Mouse (Mus musculus) ZHBTc4 (cell line): Measurements from ENCODE around the gene Ndufaf8.

Experiments
- DNase-seq: peaks from one replicate; pipeline ENCODE4 v3.0.0-alpha.2; 2011; ENCODE audit warnings: low read depth, low spot score

Gene Ndufaf8

DNA sequence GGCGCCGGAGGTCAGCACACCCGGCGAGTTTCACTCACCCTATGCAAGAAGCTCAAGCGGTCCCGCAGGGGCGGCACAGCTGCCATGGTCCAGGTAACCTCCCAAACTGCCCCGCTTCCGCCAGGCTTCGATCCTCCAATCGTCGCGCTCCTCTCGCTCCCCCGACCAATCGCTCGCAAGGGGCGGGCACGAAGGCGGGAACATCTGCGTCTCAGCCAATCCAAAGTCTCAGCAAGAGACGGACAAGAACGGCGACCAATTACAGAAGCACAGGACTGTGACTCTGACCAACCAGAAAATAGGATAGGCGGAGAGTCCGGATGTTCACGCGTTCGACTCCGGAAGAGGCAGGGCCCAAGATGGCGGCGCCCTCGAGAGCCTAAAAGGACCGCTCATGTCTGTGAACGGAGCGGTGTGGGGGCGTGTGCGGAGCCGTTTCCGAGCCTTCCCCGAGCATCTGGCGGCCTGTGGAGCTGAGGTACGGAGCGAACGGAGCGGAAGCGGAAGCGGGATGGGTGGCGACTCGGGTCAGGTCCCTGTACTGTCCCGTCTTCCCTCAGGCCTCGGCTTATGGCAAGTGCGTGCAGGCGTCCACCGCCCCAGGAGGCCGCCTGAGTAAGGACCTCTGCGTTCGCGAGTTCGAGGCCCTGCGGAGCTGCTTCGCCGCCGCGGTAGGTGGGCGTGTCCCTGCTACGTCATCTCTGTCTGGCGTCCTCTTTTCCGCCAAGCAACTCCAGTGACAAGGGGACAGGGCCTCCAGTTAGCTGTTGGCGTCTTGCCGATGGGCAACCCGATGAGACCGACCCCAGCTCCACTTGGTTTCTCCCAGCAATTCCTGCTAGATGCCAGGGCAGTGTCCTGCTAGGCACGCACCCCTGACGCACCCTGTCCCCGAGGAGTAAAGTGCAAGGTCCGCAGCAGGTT, at the start of gene Ndufaf8, which contains the start of gene Tepsin:
TSS of gene Ndufaf8 (plus strand) at position 341 of the 924 bp plus-strand sequence.
TSS of gene Tepsin (minus strand) at position 144 of the 924 bp plus-strand sequence.
- peak; percentile 99 for DNase-seq

DNA sequence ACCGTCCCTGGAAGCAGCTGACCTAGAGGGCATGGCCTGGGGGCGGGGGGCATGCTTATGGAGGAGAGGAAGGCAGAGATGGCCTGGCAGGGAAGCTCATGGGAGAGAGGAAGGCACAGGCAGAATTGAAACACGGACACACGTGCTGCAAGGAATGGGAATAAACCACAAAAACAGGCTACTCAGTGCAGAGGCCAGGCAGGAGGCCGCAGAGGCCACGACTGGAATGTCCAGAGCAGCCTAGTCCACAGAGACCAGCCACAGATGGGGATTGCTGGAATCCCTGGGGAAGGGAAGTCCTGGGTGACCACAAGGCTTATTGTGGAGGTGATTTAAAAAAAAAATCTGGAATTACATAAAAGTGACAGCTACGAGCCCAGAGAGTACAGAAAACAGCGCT, 49.7 kb upstream of the Ndufaf8 start:
- no peak for DNase-seq

DNA sequence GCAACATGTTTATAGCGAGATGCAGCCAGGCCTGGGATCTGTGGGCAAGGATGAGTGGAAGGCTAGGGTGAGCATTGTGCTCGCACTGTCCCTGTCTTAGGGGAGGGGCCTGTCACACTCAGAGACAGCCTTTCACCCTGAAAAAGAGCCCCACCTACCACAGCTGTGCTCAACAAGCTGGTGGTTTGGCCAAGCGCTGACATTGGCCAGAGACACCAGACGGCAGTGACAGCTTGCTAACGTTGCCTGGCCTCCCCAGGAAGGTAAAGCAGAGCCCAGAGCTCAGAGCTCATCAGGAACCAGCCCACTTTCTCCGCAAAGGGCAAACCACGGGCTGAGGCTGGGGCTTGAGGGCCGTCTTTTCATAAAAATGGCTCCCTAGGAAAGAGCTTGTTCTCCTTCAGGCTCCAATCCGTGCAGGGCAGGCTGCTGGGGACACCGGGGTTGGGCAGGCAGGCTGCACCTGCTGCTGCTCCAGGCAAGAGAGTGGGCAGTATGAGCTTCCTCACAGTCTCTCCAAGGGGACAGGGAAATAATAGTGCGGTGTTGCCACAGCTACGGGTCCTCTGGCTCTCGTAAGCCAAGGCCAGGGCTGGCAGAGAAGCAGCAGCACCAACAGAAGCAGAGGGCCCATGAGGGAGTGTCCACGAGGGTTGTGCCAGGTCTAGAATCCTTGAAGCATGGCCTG, 47.5 kb upstream of the Ndufaf8 start:
- DNase-seq = peak; percentile 42

DNA sequence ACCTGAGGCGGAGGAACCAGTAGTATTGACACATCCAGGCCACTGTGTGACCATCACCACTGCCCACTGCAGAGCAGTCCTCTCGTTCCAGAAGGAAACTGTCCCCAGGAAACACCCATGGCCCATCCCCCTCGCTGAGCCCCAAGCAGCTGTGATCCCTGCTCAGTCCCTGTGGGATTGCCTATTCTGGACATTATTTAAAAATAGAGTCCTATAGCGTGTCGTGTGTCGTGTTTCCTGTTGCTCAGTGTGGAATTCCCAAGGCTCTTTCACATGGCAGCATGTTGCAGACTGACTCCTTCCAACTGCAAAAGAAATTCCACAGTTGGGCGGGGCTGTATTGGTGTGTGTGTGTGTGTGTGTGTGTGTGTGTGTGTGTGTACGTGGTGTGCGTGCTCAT, 46.5 kb upstream of the Ndufaf8 start:
- DNase-seq = no peak

DNA sequence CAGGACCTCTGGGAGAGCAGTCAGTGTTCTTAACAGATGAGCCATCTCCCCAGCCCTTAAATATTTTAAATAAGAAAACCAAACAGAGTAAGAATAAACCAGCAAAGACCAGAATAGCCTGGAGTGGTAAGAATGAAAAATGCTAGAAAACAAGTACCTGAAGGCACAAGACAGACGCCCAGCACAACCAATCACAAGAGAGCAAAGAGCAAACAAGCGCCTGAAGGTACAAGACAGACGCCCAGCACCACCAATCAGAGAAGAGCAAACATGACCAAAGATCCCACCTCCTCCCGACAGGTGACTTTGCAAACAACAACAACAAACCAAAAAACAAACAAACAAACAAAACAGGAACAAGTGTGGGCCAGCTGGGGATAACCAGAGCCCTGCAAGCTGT, 44.9 kb upstream of the Ndufaf8 start:
- DNase-seq = peak; percentile 52

DNA sequence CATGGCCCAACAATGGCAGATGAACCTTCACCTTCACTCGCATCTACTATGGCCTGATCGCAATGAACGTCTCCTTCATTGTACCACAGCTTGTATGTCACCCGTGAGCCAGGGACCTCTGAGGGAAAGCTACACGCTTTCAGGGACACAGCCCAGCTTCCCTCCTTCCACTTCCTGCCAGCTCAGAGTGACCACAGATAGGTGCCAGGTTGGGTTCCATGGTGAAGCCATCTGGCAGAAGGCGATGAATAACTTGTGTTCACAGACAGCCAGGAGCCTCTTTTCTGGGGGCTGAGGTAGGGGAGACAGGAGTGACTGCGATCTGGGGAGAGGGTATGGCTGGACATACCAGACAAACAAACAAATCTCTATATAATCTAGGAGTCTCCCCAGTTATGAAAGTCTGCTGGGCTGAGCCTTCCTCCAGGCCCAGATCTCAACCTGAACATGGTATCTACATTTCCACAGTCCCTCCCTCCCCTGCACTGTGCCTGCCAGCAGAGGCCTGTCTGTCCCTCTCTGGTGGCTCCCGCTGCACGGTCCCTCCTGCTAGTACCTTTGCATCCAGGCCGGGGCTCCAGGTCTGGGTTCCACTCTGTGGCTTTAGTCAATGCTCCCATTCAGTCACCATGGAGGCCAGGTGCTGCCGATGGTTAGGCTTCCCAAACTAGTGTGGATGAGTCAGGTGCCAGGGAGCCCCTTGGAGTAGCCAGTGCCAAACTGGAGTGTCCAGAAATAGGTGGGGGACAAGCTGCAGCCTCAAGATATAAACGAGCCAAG, 42.6 kb upstream of the Ndufaf8 start:
- no peak for DNase-seq

DNA sequence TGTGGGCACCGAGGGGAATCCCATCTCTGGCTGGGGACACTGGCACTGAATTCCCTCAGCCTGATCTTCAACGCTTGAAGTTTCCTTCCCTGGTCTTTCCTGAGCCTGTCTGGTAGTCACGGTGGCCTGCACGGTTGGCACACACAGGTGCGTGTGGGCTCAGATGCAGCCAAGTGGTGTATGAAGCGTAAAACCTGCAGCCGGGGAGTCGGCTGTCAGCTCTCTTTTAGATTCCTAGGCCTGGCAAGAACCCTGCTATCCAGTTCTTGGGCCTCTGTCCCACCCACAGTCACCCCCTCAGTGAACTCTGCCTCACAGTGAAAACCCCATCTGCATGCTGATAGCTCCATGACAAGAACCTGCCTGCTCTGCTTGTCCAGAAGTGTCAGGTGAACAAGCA, 38.1 kb upstream of the Ndufaf8 start:
- DNase-seq = no peak

DNA sequence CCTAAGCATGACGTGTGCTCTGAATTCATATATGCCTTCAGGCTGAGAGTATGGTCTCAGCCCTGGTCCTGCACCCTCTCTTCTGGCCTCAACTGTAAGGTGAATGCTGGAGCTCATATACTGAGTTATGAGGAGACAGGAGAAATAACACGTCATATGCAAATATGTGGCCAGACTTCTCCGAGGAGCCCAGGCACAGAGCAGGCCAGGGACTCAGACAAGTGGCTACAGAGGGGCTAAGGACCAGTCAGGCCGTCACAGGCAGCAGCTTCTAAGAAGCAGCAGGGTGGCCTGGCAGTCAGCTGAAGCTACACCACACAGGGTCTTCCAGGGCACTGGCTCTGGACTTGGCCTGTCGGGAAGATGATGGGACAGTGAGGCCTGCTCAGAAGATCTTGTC, 35.4 kb upstream of the Ndufaf8 start:
- no peak for DNase-seq

DNA sequence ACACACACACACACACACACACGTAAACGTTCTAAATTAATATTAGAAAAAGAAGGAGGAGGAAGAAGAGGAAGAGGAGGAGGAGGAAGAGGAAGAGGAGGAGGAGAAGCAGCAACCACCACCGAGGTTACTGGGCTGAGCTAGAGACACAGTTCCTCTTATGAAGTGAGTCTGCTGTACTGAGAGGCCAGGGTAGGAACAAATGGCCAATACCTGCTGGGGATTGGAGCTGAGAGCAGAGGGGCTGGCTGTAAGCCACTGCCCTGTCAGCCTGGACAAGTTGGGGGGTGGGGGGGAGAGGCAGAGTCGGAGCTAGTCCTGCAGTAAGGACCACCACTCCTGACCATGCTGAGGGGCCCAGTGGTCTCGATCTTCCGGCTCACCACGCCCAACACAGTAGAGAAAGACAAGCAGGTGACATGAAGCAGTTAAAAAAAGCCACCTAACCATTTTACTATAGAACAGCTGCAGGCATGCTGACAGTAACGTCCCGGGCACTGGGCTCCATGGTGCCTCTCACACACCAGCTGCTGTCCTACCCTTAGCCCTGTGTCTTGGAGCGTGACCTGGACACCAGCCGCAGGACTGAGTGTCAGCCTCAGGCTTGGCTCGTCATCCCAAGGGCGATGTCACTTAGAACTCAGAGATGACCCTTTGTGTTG, 34.6 kb upstream of the Ndufaf8 start:
- DNase-seq = no peak

DNA sequence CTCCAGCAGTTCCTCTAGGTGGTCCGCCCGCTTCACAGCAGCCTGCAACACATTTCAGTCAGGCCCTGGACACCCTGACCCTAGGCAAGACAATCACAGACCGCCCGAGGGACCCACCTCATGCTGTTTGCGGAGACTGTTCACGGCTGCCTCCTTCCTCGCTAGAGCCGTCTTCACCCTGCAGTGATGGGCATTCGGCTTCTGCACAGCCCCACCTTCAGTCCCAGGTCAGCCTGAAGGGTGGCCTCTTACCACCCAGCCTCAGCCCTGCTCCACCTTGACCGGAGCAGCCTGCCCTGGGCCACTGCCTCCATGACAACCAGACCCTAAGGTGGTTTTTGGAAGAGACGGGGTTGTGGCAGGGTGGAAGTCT, 34.1 kb upstream of the Ndufaf8 start:
- no peak for DNase-seq

DNA sequence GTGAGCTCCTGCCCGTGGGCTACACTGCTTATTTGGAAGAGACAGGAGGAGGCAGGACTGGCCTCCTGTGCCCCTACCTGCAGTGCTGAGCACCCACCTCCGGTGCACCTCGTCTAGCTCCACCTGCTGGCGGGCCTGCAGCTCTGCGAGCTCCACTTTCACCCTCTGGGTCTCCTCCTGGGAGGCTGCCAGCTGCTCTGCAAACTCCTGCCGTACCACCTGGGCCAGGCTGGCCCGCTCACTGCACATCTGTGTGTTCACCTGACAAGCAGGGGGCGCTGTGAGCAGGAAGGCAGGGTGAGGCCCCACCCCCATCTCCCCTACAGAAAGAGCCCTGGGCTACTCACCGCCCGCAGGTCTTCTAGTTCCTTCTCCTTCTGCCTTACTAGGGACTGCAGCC, 33.4 kb upstream of the Ndufaf8 start:
- DNase-seq = peak; percentile 95

DNA sequence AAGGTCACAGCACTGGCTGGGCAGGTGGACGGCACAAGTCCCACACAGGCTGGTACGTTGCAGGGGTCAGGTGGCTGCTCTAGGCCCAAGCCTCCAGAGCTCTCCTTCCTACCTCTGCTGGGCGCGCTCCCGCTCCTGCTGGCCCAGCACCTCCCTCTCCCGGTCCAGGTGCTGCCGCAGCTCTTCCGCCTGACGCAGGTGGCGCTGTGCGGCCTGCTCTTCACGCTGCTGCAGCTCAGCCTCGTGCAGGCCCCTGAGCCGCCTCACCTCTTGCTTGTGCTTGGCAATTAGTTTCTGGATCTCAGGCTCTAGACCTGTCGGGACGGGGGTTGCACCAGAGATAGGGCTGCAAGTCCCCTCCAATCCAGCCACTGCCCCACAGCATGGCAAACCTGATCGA, 30.9 kb upstream of the Ndufaf8 start:
- DNase-seq = peak; percentile 77

DNA sequence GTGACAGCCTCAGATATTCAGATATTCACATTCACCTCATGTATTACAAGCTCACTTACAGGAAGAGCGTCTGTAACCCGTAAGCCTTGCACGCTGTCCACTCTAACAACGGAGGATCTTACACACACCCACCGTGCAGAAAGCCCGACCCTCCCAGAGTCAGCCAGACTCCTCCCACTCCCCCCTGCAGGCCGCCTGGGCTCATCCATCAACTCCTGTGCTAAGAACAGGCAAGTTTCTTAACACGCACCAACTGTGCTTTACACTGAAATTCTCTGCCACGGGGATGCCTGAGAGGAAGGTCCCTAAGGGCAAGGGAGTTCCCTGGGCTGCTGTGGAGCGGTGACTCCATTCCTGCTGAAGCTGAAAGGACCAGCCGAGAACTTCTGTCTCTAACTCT, 29.5 kb upstream of the Ndufaf8 start:
- DNase-seq = no peak

DNA sequence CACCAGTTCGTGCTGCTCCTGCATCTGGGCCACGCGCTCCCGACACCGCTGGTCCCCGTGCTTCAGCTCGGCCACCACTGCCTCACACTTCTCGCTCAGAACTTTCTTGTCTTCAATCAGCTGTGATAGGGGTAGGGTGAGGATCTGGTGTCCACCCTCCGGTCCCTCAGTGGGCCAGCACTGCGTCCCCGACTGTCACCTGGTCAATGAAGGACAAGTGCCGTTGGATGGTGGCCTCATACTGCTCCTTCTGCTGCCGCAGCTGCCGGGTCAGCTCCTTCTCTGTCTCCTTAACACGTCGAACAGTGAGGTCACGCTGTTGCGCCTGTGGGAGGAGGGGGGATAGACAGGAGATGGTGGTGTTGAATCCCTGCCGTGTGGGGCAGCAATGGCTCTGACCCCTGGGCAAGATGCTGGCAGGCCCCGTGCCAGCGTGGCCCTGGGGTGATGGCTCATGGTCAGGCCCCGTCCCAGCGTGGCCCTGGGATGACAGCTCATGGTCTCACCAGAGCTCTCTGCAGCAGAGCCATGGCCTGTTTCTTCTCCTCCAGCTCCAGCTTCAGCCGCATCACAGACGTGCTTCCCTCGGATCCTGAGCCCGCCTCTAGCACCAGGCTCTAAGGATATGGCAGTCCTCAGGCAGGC, 28.3 kb upstream of the Ndufaf8 start:
- DNase-seq = no peak

DNA sequence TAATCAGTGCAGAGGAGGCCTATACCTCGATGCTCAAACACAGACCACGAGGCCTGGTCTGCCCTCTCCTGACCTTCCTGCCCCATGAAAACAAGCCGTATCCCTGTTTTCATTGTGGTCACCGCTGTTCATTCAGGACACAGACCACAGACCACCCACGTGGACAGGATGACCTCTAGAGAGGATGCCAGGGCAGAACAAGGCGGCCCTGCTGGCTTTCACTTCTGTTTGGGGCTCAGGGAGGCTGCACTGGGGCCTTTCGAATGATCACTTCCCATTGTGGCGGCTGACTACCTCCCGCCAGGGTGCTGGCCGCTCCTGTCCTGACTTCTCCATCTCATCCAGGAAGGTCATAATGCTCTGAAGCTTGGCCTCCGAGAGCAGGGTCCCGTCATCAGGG, 27.7 kb upstream of the Ndufaf8 start:
- DNase-seq = no peak

DNA sequence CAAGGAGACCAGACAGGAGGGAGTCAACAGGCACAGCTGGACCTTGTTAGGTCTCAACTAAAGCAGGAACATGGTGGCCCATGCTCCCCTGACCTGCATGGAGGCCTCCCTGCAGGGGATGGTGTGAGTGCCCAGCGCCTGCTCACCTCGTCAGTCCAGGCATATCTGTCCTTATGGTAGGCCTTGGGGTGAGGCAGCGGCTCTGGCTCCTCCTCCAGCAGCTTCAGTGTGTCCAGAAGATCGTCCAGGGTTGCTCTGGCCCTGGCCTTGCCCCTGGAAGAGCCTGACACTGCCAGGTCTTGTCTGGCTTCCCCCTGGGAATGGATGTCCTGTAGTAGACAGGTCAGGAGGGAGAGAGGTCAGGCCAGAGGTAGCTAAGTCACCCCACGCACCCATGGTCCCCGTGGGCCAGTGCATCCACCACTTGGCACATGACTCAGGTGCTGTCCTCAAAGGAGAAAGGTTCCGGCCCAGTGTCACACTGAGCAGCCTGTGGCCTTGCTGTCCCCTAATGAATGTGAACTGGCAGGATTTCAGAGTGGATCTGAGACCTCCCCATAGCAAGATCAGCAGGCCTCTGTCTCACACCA, 26.9 kb upstream of the Ndufaf8 start:
- DNase-seq = no peak

DNA sequence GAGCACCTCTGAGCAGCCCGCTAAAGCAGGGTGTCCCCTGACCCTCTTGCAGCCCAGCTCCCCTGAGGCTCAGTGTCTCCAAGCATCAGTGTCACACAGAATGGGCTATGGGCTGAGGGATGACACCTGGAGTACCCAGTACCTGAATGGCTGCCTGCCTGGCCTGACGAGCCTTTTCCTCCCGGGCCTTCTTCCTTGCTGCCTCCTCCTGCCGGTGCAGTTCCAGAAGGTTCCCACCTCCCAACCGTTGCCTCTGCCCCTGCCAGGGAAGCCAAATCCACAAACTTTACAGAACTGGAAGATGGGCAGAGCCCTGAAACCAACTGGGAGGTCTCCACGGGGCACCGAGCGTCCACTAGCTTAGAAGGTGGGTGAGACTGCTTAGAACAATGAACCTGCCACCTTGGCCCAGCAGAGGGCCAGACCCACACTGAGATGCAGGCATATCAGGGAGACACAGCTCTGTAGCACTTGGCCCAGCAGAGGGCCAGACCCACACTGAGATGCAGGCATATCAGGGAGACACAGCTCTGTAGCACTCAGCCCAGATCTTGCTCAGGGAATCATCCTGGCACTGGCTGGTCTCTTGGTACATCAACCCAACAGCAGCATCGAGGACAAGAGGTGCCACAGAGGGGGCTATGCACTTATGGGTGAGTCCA, 25.6 kb upstream of the Ndufaf8 start:
- peak; percentile 31 for DNase-seq

DNA sequence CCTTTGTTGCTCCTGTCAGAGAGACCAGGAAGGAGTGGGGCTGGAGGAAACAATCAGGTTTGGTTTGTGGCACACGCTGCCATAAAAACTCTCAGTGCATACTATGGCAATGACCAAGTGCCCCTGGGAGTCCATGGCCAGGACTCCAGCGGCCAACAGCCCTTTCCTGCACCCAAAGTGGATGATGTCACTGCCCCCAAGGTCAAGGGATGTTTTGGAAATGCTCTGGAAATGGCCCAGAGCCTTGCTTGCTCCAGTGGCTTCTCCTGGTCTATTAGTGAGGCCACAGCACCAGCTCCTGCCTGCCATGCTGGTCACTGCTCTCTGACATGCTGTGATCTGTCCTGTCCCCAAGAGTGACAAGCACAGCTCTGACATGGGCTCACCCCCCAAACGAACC, 22.5 kb upstream of the Ndufaf8 start:
- no peak for DNase-seq

DNA sequence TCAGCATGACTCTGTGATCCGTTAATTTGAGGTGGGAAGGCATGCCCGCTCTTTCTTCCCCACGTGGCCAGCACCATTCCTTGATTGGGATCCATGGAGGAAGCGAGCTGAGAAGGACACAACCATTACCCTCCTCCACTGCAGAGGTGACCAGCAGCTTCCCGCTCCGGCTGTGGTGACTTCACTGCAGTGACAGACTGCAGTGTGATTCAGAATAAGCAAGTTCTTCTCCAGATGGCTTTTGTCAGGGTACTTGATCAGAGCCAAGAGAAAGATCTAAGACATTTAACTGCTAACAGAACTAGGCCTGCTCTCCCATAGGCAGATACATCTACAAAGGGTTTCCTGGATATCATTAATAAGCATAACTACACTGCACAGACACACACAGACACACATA, 18.4 kb upstream of the Ndufaf8 start:
- DNase-seq = no peak
